Mouse (Mus musculus) forebrain, embryonic 16.5 days (tissue): ENCODE data around the gene Adck2. TPM values are rescaled to one million over a fixed set of nuclear protein-coding genes. Genes with fewer than 3 reads are reported as not detected.

Experiments
- ATAC-seq: fragments of 200-750 bp; cut with Nextera tagmentation; 2 replicates; pipeline ENCODE4 v1.8.0; 2017; ENCODE audit warnings: mild to moderate bottlenecking, moderate library complexity
- H3K27ac ChIP-seq: fragments of 300-500 bp; sonication (generic); 2 replicates; pipeline ENCODE4 v1.5.1; 2014; ENCODE audit warnings: low read length, control low read depth
- H3K27me3 ChIP-seq: fragments of 300-500 bp; sonication (generic); replicated peaks from 2 replicates; pipeline ENCODE4 v1.6.1; 2014; ENCODE audit warnings: low read length; ENCODE audit not compliant: control insufficient read depth, insufficient read depth
- H3K36me3 ChIP-seq: fragments of 300-500 bp; sonication (generic); 2 replicates; pipeline ENCODE4 v1.6.1; 2014; ENCODE audit not compliant: control insufficient read depth, insufficient read depth
- H3K4me1 ChIP-seq: fragments of 300-500 bp; sonication (generic); replicated peaks from 2 replicates; pipeline ENCODE4 v1.6.1; 2014; ENCODE audit warnings: low read length; ENCODE audit not compliant: control insufficient read depth, insufficient read depth
- H3K4me2 ChIP-seq: fragments of 300-500 bp; sonication (generic); 2 replicates; pipeline ENCODE4 v1.6.1; 2014; ENCODE audit warnings: mild to moderate bottlenecking, low read length, control low read depth
- H3K4me3 ChIP-seq: fragments of 300-500 bp; sonication (generic); replicated peaks from 2 replicates; pipeline ENCODE4 v1.5.1; 2014; ENCODE audit warnings: mild to moderate bottlenecking, low read length, control low read depth
- H3K9ac ChIP-seq: fragments of 300-500 bp; sonication (generic); replicated peaks from 2 replicates; pipeline ENCODE4 v1.6.1; 2014; ENCODE audit warnings: low read depth, low read length, control low read depth
- H3K9me3 ChIP-seq: fragments of 300-500 bp; sonication (generic); 2 replicates; pipeline ENCODE4 v1.6.1; 2016; ENCODE audit warnings: low read length; ENCODE audit not compliant: control insufficient read depth
- WGBS: fragments of 180-500 bp; shearing (Covaris S2); extraction: QIAGEN DNeasy Blood & Tissue Kit; methylation state at CpG from one replicate; pipeline ENCODE4 v1.1.7; 2014; 5-methylcytosine and 5-hydroxymethylcytosine counted together
- polyA plus RNA-seq: library from polyadenylated mRNA; unstranded; fragments of >200 nt; fragmentation: Nextera tagmentation; extraction: Ambion mirVana; gene quantifications from 2 replicates; pipeline ENCODE4 v1.2.1, GENCODE M21; 2015

Gene Adck2
- polyA plus RNA-seq, 1 experiment from 2014 or later: 50.3 TPM

- Histone ChIP-seq H3K4me1 (peaks cover 22% of the 10 kb centered on the region), H3K9me3 (no peaks in the 10 kb centered on the region), H3K27ac (no peak overlapping the region), H3K27me3 (no peaks in the 10 kb centered on the region), H3K4me3 (no peak overlapping the region), H3K9ac (no peak overlapping the region), H3K4me2 (no peak overlapping the region), H3K36me3 (no peaks in the 10 kb centered on the region)
- 38% methylated on average over 6 of the region's 7 CpGs for WGBS
- ATAC-seq: no peak
These were observed 34.0 kb upstream of the Adck2 start for GRCm38 (mm10) chr6:39539679-39540155.

GRCm38 (mm10) chr6:39540563-39540962 is 33.1 kb upstream of the Adck2 start:
- Histone ChIP-seq H3K9ac (no peak overlapping the region), H3K27ac (no peak overlapping the region), H3K4me1 (peaks cover 22% of the 10 kb centered on the region), H3K27me3 (no peaks in the 10 kb centered on the region), H3K4me2 (no peak overlapping the region), H3K4me3 (no peak overlapping the region), H3K9me3 (no peaks in the 10 kb centered on the region), H3K36me3 (no peaks in the 10 kb centered on the region)
- WGBS: 58% methylated on average over 2 of the region's 2 CpGs
- ATAC-seq: no peak

GRCm38 (mm10) chr6:39542631-39543597 is 30.8 kb upstream of the Adck2 start:
- WGBS: 18% methylated on average over 15 of the region's 15 CpGs
- no peak overlapping the region for H3K4me2 ChIP-seq

GRCm38 (mm10) chr6:39543769-39544420 is 29.8 kb upstream of the Adck2 start:
- no peak overlapping the region for H3K9ac ChIP-seq
- 32% methylated on average over 15 of the region's 15 CpGs for WGBS
- no peaks in the 10 kb centered on the region for H3K36me3 ChIP-seq
- H3K4me1 ChIP-seq: peaks cover 25% of the 10 kb centered on the region
- no peaks in the 10 kb centered on the region for H3K27me3 ChIP-seq
- no peak for ATAC-seq
- no peak overlapping the region for H3K4me2 ChIP-seq
- H3K4me3 ChIP-seq: no peak overlapping the region
- H3K27ac ChIP-seq: peak overlapping the region; percentile 74
- no peaks in the 10 kb centered on the region for H3K9me3 ChIP-seq

More at GRCm38 (mm10) chr6:39542631-39543597, 30.8 kb upstream of the Adck2 start:
- H3K36me3 ChIP-seq: no peaks in the 10 kb centered on the region
- peaks cover 22% of the 10 kb centered on the region for H3K4me1 ChIP-seq
- peak overlapping the region; percentile 74 for H3K27ac ChIP-seq
- ATAC-seq: peak; percentile 73
- peak overlapping the region; percentile 20; the same call in 1 of the 2 replicates for H3K9ac ChIP-seq
- H3K27me3 ChIP-seq: no peaks in the 10 kb centered on the region
- H3K4me3 ChIP-seq: no peak overlapping the region
- H3K9me3 ChIP-seq: no peaks in the 10 kb centered on the region

- Histone ChIP-seq H3K27ac (no peak overlapping the region), H3K9me3 (no peaks in the 10 kb centered on the region), H3K4me1 (peaks cover 23% of the 10 kb centered on the region), H3K27me3 (no peaks in the 10 kb centered on the region), H3K36me3 (no peaks in the 10 kb centered on the region), H3K4me2 (no peak overlapping the region), H3K4me3 (no peak overlapping the region), H3K9ac (no peak overlapping the region)
- 87% methylated on average over 7 of the region's 7 CpGs for WGBS
- no peak for ATAC-seq
These were observed 28.2 kb upstream of the Adck2 start for GRCm38 (mm10) chr6:39545474-39545873.

GRCm38 (mm10) chr6:39548030-39548429 is 25.6 kb upstream of the Adck2 start:
- H3K27ac ChIP-seq: no peak overlapping the region
- ATAC-seq: no peak
- H3K4me1 ChIP-seq: peaks cover 17% of the 10 kb centered on the region

GRCm38 (mm10) chr6:39551981-39552636 is 21.6 kb upstream of the Adck2 start:
- no peak for ATAC-seq
- Histone ChIP-seq H3K4me2 (no peak overlapping the region), H3K9me3 (no peaks in the 10 kb centered on the region), H3K9ac (no peak overlapping the region), H3K36me3 (no peaks in the 10 kb centered on the region), H3K4me3 (no peak overlapping the region), H3K27ac (no peak overlapping the region), H3K27me3 (no peaks in the 10 kb centered on the region), H3K4me1 (peaks cover 28% of the 10 kb centered on the region)
- WGBS: 70% methylated on average over 8 of the region's 8 CpGs

More at GRCm38 (mm10) chr6:39548030-39548429, 25.6 kb upstream of the Adck2 start:
- 77% methylated on average over 5 of the region's 5 CpGs for WGBS
- Histone ChIP-seq H3K36me3 (no peaks in the 10 kb centered on the region), H3K9ac (no peak overlapping the region), H3K27me3 (no peaks in the 10 kb centered on the region), H3K4me3 (no peak overlapping the region), H3K9me3 (no peaks in the 10 kb centered on the region), H3K4me2 (no peak overlapping the region)

- no peak for ATAC-seq
- H3K27me3 ChIP-seq: no peaks in the 10 kb centered on the region
- H3K36me3 ChIP-seq: no peaks in the 10 kb centered on the region
- peak overlapping the region; percentile 39 for H3K4me2 ChIP-seq
- no peak overlapping the region; the same call in 1 of the 2 replicates for H3K4me3 ChIP-seq
- 42% methylated on average over 12 of the region's 12 CpGs for WGBS
- H3K27ac ChIP-seq: no peak overlapping the region
- H3K4me1 ChIP-seq: peaks cover 33% of the 10 kb centered on the region
- H3K9me3 ChIP-seq: no peaks in the 10 kb centered on the region
- peak overlapping the region; percentile 15; the same call in 1 of the 2 replicates for H3K9ac ChIP-seq
These were observed 18.6 kb upstream of the Adck2 start for GRCm38 (mm10) chr6:39554888-39555647.
